Mouse (Mus musculus): ENCODE data around the gene Tmod3. TPM values are rescaled to one million over a fixed set of nuclear protein-coding genes. Genes with fewer than 3 reads are reported as not detected.

Gene Tmod3
- polyA plus RNA-seq (2015; fragmentation: Nextera tagmentation; extraction: Ambion mirVana), result 80.8 and 84.5 TPM in 2 replicates

GRCm38 (mm10) chr9:75559512-75560012, at the start of gene Tmod3:
TSS of gene Tmod3 (minus strand) at chr9:75559657.
- Histone ChIP-seq H3K27me3 (no peaks in the 10 kb centered on the region), H3K27ac (replicated peaks) (peak within 1 kb of the TSS; percentile 80), H3K4me1 (replicated peaks) (peaks cover 32% of the 10 kb centered on the region), H3K4me2 (peak within 1 kb of the TSS; percentile 84), H3K9me3 (no peaks in the 10 kb centered on the region), H3K36me3 (no peaks in the 10 kb centered on the region), H3K4me3 (peak within 1 kb of the TSS; percentile 90), H3K9ac (peak within 1 kb of the TSS; percentile 74)
- ATAC-seq (ENCODE audit: low FRiP score, low read depth), result peak; percentile 96
- WGBS, result 3% methylated on average over 21 of the region's 21 CpGs

- 92% methylated on average over 4 of the region's 4 CpGs for WGBS
- ATAC-seq (ENCODE audit: low FRiP score, low read depth), result no peak
- H3K27ac ChIP-seq (replicated peaks), result no peak overlapping the region
- no peaks in the 10 kb centered on the region for H3K27me3 ChIP-seq
- H3K9me3 ChIP-seq, result no peaks in the 10 kb centered on the region
- H3K9ac ChIP-seq, result no peak overlapping the region
- no peak overlapping the region for H3K4me3 ChIP-seq
- peaks cover 13% of the 10 kb centered on the region; the same call in 1 of the 2 replicates for H3K36me3 ChIP-seq
- H3K4me2 ChIP-seq, result no peak overlapping the region
- peaks cover 20% of the 10 kb centered on the region for H3K4me1 ChIP-seq (replicated peaks)
Observed at GRCm38 (mm10) chr9:75607496-75607895, 48.0 kb upstream of the Tmod3 start.

GRCm38 (mm10) chr9:75601510-75601909, 42.1 kb upstream of the Tmod3 start:
- Histone ChIP-seq H3K36me3 (peaks cover 17% of the 10 kb centered on the region; the same call in 1 of the 2 replicates), H3K27me3 (no peaks in the 10 kb centered on the region), H3K4me1 (replicated peaks) (peaks cover 26% of the 10 kb centered on the region; the same call in 1 of the 2 replicates), H3K9me3 (no peaks in the 10 kb centered on the region), H3K4me2 (no peak overlapping the region), H3K27ac (replicated peaks) (no peak overlapping the region), H3K9ac (no peak overlapping the region), H3K4me3 (no peak overlapping the region)
- ATAC-seq (ENCODE audit: low FRiP score, low read depth), result no peak
- 52% methylated on average over 12 of the region's 12 CpGs for WGBS

- Histone ChIP-seq H3K4me1 (replicated peaks) (peaks cover 26% of the 10 kb centered on the region; the same call in 1 of the 2 replicates), H3K9me3 (no peaks in the 10 kb centered on the region), H3K36me3 (peaks cover 17% of the 10 kb centered on the region; the same call in 1 of the 2 replicates), H3K9ac (no peak overlapping the region), H3K27ac (replicated peaks) (peak overlapping the region; percentile 21; the same call in 1 of the 2 replicates), H3K4me2 (no peak overlapping the region), H3K27me3 (no peaks in the 10 kb centered on the region), H3K4me3 (no peak overlapping the region)
- WGBS, result 55% methylated on average over 7 of the region's 7 CpGs
- ATAC-seq (ENCODE audit: low FRiP score, low read depth), result no peak
Observed at GRCm38 (mm10) chr9:75600166-75600934, 40.9 kb upstream of the Tmod3 start.

- Histone ChIP-seq H3K9me3 (no peaks in the 10 kb centered on the region), H3K4me3 (no peak overlapping the region), H3K4me2 (no peak overlapping the region), H3K9ac (no peak overlapping the region), H3K4me1 (replicated peaks) (peaks cover 26% of the 10 kb centered on the region; the same call in 1 of the 2 replicates), H3K27me3 (no peaks in the 10 kb centered on the region), H3K27ac (replicated peaks) (peak overlapping the region; percentile 21), H3K36me3 (peaks cover 22% of the 10 kb centered on the region)
- ATAC-seq (ENCODE audit: low FRiP score, low read depth), result peak; percentile 93
- 29% methylated on average over 5 of the region's 5 CpGs for WGBS
Observed at GRCm38 (mm10) chr9:75599191-75599841, 39.9 kb upstream of the Tmod3 start.

- H3K9ac ChIP-seq, result no peak overlapping the region
- no peak overlapping the region for H3K4me2 ChIP-seq
- no peak overlapping the region for H3K27ac ChIP-seq (replicated peaks)
- H3K4me1 ChIP-seq (replicated peaks), result peaks cover 26% of the 10 kb centered on the region; the same call in 1 of the 2 replicates
- H3K4me3 ChIP-seq, result no peak overlapping the region
- no peaks in the 10 kb centered on the region for H3K9me3 ChIP-seq
- H3K36me3 ChIP-seq, result peaks cover 30% of the 10 kb centered on the region
- no peak for ATAC-seq (ENCODE audit: low FRiP score, low read depth)
- no peaks in the 10 kb centered on the region for H3K27me3 ChIP-seq
- WGBS, result 73% methylated on average over 4 of the region's 4 CpGs
Observed at GRCm38 (mm10) chr9:75597596-75597995, 38.1 kb upstream of the Tmod3 start.

GRCm38 (mm10) chr9:75597036-75597435, 37.6 kb upstream of the Tmod3 start:
- H3K9ac ChIP-seq, result no peak overlapping the region
- peaks cover 26% of the 10 kb centered on the region; the same call in 1 of the 2 replicates for H3K4me1 ChIP-seq (replicated peaks)
- no peak overlapping the region for H3K4me3 ChIP-seq
- H3K4me2 ChIP-seq, result no peak overlapping the region
- no peaks in the 10 kb centered on the region for H3K27me3 ChIP-seq
- no peak for ATAC-seq (ENCODE audit: low FRiP score, low read depth)
- no peak overlapping the region for H3K27ac ChIP-seq (replicated peaks)
- H3K36me3 ChIP-seq, result peaks cover 35% of the 10 kb centered on the region
- 92% methylated on average over 13 of the region's 13 CpGs for WGBS
- no peaks in the 10 kb centered on the region for H3K9me3 ChIP-seq

GRCm38 (mm10) chr9:75593481-75593880, 34.0 kb upstream of the Tmod3 start:
- Histone ChIP-seq H3K4me2 (no peak overlapping the region), H3K27ac (replicated peaks) (no peak overlapping the region), H3K27me3 (no peaks in the 10 kb centered on the region), H3K9ac (no peak overlapping the region), H3K9me3 (no peaks in the 10 kb centered on the region), H3K4me3 (no peak overlapping the region), H3K4me1 (replicated peaks) (no peaks in the 10 kb centered on the region; the same call in 1 of the 2 replicates), H3K36me3 (peaks cover 68% of the 10 kb centered on the region)
- WGBS, result 76% methylated on average over 5 of the region's 5 CpGs
- ATAC-seq (ENCODE audit: low FRiP score, low read depth), result peak; percentile 47; the same call in 1 of the 2 replicates

- Histone ChIP-seq H3K4me2 (no peak overlapping the region), H3K4me3 (no peak overlapping the region), H3K36me3 (peaks cover 92% of the 10 kb centered on the region), H3K4me1 (replicated peaks) (no peaks in the 10 kb centered on the region), H3K27ac (replicated peaks) (no peak overlapping the region), H3K9ac (no peak overlapping the region), H3K9me3 (no peaks in the 10 kb centered on the region), H3K27me3 (no peaks in the 10 kb centered on the region)
- WGBS, result 77% methylated on average over 15 of the region's 15 CpGs
- no peak for ATAC-seq (ENCODE audit: low FRiP score, low read depth)
Observed at GRCm38 (mm10) chr9:75589850-75590790, 30.7 kb upstream of the Tmod3 start.

GRCm38 (mm10) chr9:75581694-75582350, 22.4 kb upstream of the Tmod3 start:
- H3K9ac ChIP-seq, result no peak overlapping the region
- H3K36me3 ChIP-seq, result peaks cover 78% of the 10 kb centered on the region
- H3K4me1 ChIP-seq (replicated peaks), result no peaks in the 10 kb centered on the region
- no peak overlapping the region for H3K4me2 ChIP-seq
- no peaks in the 10 kb centered on the region for H3K27me3 ChIP-seq
- H3K9me3 ChIP-seq, result no peaks in the 10 kb centered on the region
- H3K27ac ChIP-seq (replicated peaks), result no peak overlapping the region
- no peak for ATAC-seq (ENCODE audit: low FRiP score, low read depth)
- WGBS, result 51% methylated on average over 7 of the region's 7 CpGs
- H3K4me3 ChIP-seq, result no peak overlapping the region

GRCm38 (mm10) chr9:75579321-75579720, 19.9 kb upstream of the Tmod3 start:
- WGBS, result 91% methylated on average over 6 of the region's 6 CpGs
- no peaks in the 10 kb centered on the region for H3K9me3 ChIP-seq
- peaks cover 77% of the 10 kb centered on the region for H3K36me3 ChIP-seq
- no peak overlapping the region for H3K4me3 ChIP-seq
- H3K9ac ChIP-seq, result no peak overlapping the region
- no peak overlapping the region for H3K4me2 ChIP-seq
- no peak for ATAC-seq (ENCODE audit: low FRiP score, low read depth)
- no peak overlapping the region for H3K27ac ChIP-seq (replicated peaks)
- no peaks in the 10 kb centered on the region for H3K27me3 ChIP-seq
- H3K4me1 ChIP-seq (replicated peaks), result no peaks in the 10 kb centered on the region
